Mouse (Mus musculus) CH12.LX (cell line): Measurements from ENCODE around the gene Adpgk.

Experiments used
- CTCF ChIP-seq, 2 experiments: IDR thresholded peaks in 1 of 2; conservative IDR thresholded peaks in 1 of 2; 2 replicates each; pipeline ENCODE4 v1.5.1; 2011 to 2012; ENCODE audit warnings: low read depth in 2 of 2, low read length in 2 of 2, improper control_type of control experiment in 1 of 2, inconsistent platforms in 1 of 2, mild to moderate bottlenecking in 1 of 2, moderate library complexity in 1 of 2
- EP300 ChIP-seq: IDR thresholded peaks from 2 replicates; pipeline ENCODE4 v1.6.1; 2011; ENCODE audit warnings: low read length, improper control_type of control experiment
- ETS1 ChIP-seq: conservative IDR thresholded peaks from 2 replicates; pipeline ENCODE4 v1.6.1; 2012; ENCODE audit warnings: low read depth, mild to moderate bottlenecking, inconsistent platforms, low read length, improper control_type of control experiment, moderate library complexity
- IRF4 ChIP-seq: IDR thresholded peaks from 2 replicates; pipeline ENCODE4 v1.6.1; 2014; ENCODE audit warnings: low read depth, mild to moderate bottlenecking, inconsistent platforms, low read length, improper control_type of control experiment
- MYC ChIP-seq: IDR thresholded peaks from 2 replicates; pipeline ENCODE4 v1.6.1; 2011; ENCODE audit warnings: low read depth, mild to moderate bottlenecking, improper control_type of control experiment, low read length
- POLR2A ChIP-seq: IDR thresholded peaks from 2 replicates; pipeline ENCODE4 v1.6.1; 2011; ENCODE audit warnings: low read depth, mild to moderate bottlenecking, improper control_type of control experiment, low read length
- TBP ChIP-seq: conservative IDR thresholded peaks from 2 replicates; pipeline ENCODE4 v1.6.1; 2011; ENCODE audit warnings: low read depth, low read length, improper control_type of control experiment
- UBTF ChIP-seq: IDR thresholded peaks from 2 replicates; pipeline ENCODE4 v1.6.1; 2012; ENCODE audit warnings: low read depth, mild to moderate bottlenecking, inconsistent platforms, low read length, improper control_type of control experiment, moderate library complexity
- USF2 ChIP-seq: conservative IDR thresholded peaks from 2 replicates; pipeline ENCODE4 v1.6.1; 2011; ENCODE audit warnings: low read depth, low read length, improper control_type of control experiment

- TF ChIP-seq MYC, result no peak
- TF ChIP-seq POLR2A, result no peak
- TF ChIP-seq CTCF (conservative IDR thresholded peaks at IDR 0.05 in 1 of 2, IDR thresholded peaks at IDR 0.05 in 1 of 2; ENCODE audit: low read depth in 2 of 2, low read length in 2 of 2), result no peak
- TF ChIP-seq ETS1, result no peak
- no peak for TF ChIP-seq USF2
- TF ChIP-seq IRF4, result no peak
- no peak for TF ChIP-seq UBTF
- TF ChIP-seq EP300, result no peak
- TF ChIP-seq TBP, result no peak
Measured at GRCm38 (mm10) chr9:59285614-59286013, 5.7 kb upstream of the Adpgk start.
